In the genomic region with DNA sequence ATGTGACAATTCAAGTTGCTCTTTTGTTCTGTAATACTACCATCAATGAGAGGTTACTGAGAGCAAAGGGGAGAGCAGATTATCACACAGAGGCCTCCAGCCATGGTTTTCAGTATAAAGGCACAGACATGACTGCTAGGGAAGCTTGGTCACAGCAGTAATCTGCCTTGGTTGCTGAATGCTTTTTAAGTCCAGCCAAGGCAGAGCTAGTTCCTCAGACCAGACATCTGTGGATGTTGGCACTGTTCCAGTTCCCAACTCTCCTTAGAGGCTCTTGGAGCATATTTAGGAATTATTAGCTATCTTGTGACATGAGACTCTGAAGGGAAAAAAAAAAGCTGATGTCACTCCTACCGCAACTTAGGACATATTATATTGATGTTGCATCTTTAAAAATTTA, we compare ENCODE assay signal across 13 mouse cellular contexts.
A peak's percentile ranks its signal among the peaks of the same experiment; 100 is the strongest.
DNase-seq lines count a peak whose midpoint lies in the region; ATAC-seq lines count a peak whose summit lies in the region.
"Had no signal": no experiment of that assay in that cellular context is flagged by ENCODE, and none has a peak within 500 bp of the region (broad histone marks: within the 10 kb centered on the region; RNA-seq: fewer than 3 reads in every experiment).

No protein-coding gene starts in this region.

- no peak overlapping the region for H3K9ac ChIP-seq in forebrain, embryonic 15.5 days (replicated peaks)
- no peak overlapping the region for H3K9ac ChIP-seq in intestine, embryonic 16.5 days (ENCODE audit: low read depth, low read length)
- no peak overlapping the region for H3K9ac ChIP-seq in intestine, embryonic 15.5 days
- H3K9ac ChIP-seq in midbrain, embryonic 15.5 days = no peak overlapping the region
- no peak overlapping the region for H3K9ac ChIP-seq in midbrain, embryonic 11.5 days (ENCODE audit: low read length)
- H3K9ac ChIP-seq: neural tube, embryonic 15.5 days; stomach, embryonic 15.5 days had no signal

- H3K4me3 ChIP-seq in forebrain, embryonic 15.5 days = no peak overlapping the region
- H3K4me3 ChIP-seq in forebrain, embryonic 10.5 days = no peak overlapping the region
- H3K4me3 ChIP-seq in intestine, embryonic 16.5 days (ENCODE audit: low read length) = no peak overlapping the region
- H3K4me3 ChIP-seq in intestine, embryonic 15.5 days (replicated peaks) = no peak overlapping the region
- H3K4me3 ChIP-seq in midbrain, embryonic 15.5 days = no peak overlapping the region
- H3K4me3 ChIP-seq in midbrain, embryonic 11.5 days (ENCODE audit: low read depth, low read length) = no peak overlapping the region
- H3K4me3 ChIP-seq: neural tube, embryonic 15.5 days; stomach, embryonic 15.5 days had no signal

- peaks cover 6% of the 10 kb centered on the region for H3K4me1 ChIP-seq in forebrain, embryonic 15.5 days
- H3K4me1 ChIP-seq in forebrain, embryonic 10.5 days = no peaks in the 10 kb centered on the region
- H3K4me1 ChIP-seq in intestine, embryonic 16.5 days (ENCODE audit: control insufficient read depth, insufficient read depth, low read length) = peaks cover 4% of the 10 kb centered on the region; the same call in 1 of the 2 replicates
- no peaks in the 10 kb centered on the region for H3K4me1 ChIP-seq in intestine, embryonic 15.5 days (replicated peaks)
- no peaks in the 10 kb centered on the region for H3K4me1 ChIP-seq in midbrain, embryonic 15.5 days
- H3K4me1 ChIP-seq in midbrain, embryonic 11.5 days (ENCODE audit: control insufficient read depth, insufficient read depth, low read length) = no peaks in the 10 kb centered on the region
- H3K4me1 ChIP-seq: neural tube, embryonic 15.5 days; stomach, embryonic 15.5 days had no signal

- H3K27me3 ChIP-seq in forebrain, embryonic 15.5 days = no peaks in the 10 kb centered on the region
- H3K27me3 ChIP-seq in forebrain, embryonic 10.5 days (ENCODE audit: poor library complexity, severe bottlenecking) = no peaks in the 10 kb centered on the region
- H3K27me3 ChIP-seq in intestine, embryonic 16.5 days (replicated peaks; ENCODE audit: control insufficient read depth, insufficient read depth, low read length) = no peaks in the 10 kb centered on the region
- H3K27me3 ChIP-seq in intestine, embryonic 15.5 days (replicated peaks) = no peaks in the 10 kb centered on the region
- H3K27me3 ChIP-seq in midbrain, embryonic 15.5 days (replicated peaks) = no peaks in the 10 kb centered on the region
- H3K27me3 ChIP-seq in midbrain, embryonic 11.5 days (ENCODE audit: control insufficient read depth, insufficient read depth, low read length) = no peaks in the 10 kb centered on the region
- H3K27me3 ChIP-seq: neural tube, embryonic 15.5 days; stomach, embryonic 15.5 days had no signal

- H3K36me3 ChIP-seq in forebrain, embryonic 15.5 days = no peaks in the 10 kb centered on the region
- no peaks in the 10 kb centered on the region for H3K36me3 ChIP-seq in forebrain, embryonic 10.5 days (replicated peaks)
- no peaks in the 10 kb centered on the region for H3K36me3 ChIP-seq in intestine, embryonic 16.5 days (ENCODE audit: control insufficient read depth, insufficient read depth, low read length)
- H3K36me3 ChIP-seq in intestine, embryonic 15.5 days = no peaks in the 10 kb centered on the region
- no peaks in the 10 kb centered on the region for H3K36me3 ChIP-seq in midbrain, embryonic 15.5 days (replicated peaks)
- no peaks in the 10 kb centered on the region for H3K36me3 ChIP-seq in midbrain, embryonic 11.5 days (ENCODE audit: control insufficient read depth, insufficient read depth, low read length)
- H3K36me3 ChIP-seq: neural tube, embryonic 15.5 days; stomach, embryonic 15.5 days had no signal

- peak; percentile 71 for ATAC-seq in forebrain, embryonic 15.5 days (replicated peaks)
- ATAC-seq in intestine, embryonic 16.5 days = peak; percentile 28; the same call in 1 of the 2 replicates
- no peak for ATAC-seq in intestine, embryonic 15.5 days
- ATAC-seq in midbrain, embryonic 15.5 days (replicated peaks) = peak; percentile 70; the same call in 1 of the 2 replicates
- no peak for ATAC-seq in midbrain, embryonic 11.5 days (ENCODE audit: low FRiP score)

- DNase-seq in forebrain, embryonic 10.5 days (ENCODE audit: extremely low spot score, low spot score) = no peak
- DNase-seq in midbrain, embryonic 11.5 days (ENCODE audit: low spot score, missing footprints) = no peak
- no peak for DNase-seq in yolk sac, embryonic 10.5 days (ENCODE audit: low spot score)
- DNase-seq: kidney, adult 18-20 months; liver; right cerebral cortex, postnatal 25 days; thymus, postnatal 4 days had no signal

- H3K27ac ChIP-seq in forebrain, embryonic 15.5 days (replicated peaks) = no peak overlapping the region
- H3K27ac ChIP-seq in forebrain, embryonic 10.5 days = no peak overlapping the region
- no peak overlapping the region for H3K27ac ChIP-seq in intestine, embryonic 16.5 days (ENCODE audit: low read length)
- no peak overlapping the region for H3K27ac ChIP-seq in intestine, embryonic 15.5 days
- H3K27ac ChIP-seq in midbrain, embryonic 15.5 days = no peak overlapping the region
- no peak overlapping the region for H3K27ac ChIP-seq in midbrain, embryonic 11.5 days (ENCODE audit: low read depth, low read length)
- H3K27ac ChIP-seq: neural tube, embryonic 15.5 days; stomach, embryonic 15.5 days had no signal

- WGBS in forebrain, embryonic 15.5 days = 60% methylated on average over 1 of the region's 1 CpGs
- 96% methylated on average over 1 of the region's 1 CpGs for WGBS in forebrain, embryonic 10.5 days
- WGBS in intestine, embryonic 16.5 days = 63% methylated on average over 1 of the region's 1 CpGs
- 43% methylated on average over 1 of the region's 1 CpGs for WGBS in intestine, embryonic 15.5 days
- WGBS in midbrain, embryonic 15.5 days = 71% methylated on average over 1 of the region's 1 CpGs
- WGBS in midbrain, embryonic 11.5 days = 89% methylated on average over 1 of the region's 1 CpGs

- H3K9me3 ChIP-seq in forebrain, embryonic 15.5 days = no peaks in the 10 kb centered on the region
- H3K9me3 ChIP-seq in forebrain, embryonic 10.5 days = no peaks in the 10 kb centered on the region
- no peaks in the 10 kb centered on the region for H3K9me3 ChIP-seq in intestine, embryonic 16.5 days (ENCODE audit: control insufficient read depth, low read length)
- H3K9me3 ChIP-seq in intestine, embryonic 15.5 days = no peaks in the 10 kb centered on the region
- H3K9me3 ChIP-seq in midbrain, embryonic 15.5 days = no peaks in the 10 kb centered on the region
- H3K9me3 ChIP-seq in midbrain, embryonic 11.5 days (ENCODE audit: control insufficient read depth, low read length) = no peaks in the 10 kb centered on the region
- H3K9me3 ChIP-seq: neural tube, embryonic 15.5 days; stomach, embryonic 15.5 days had no signal

- no peak overlapping the region for H3K4me2 ChIP-seq in forebrain, embryonic 15.5 days (replicated peaks)
- H3K4me2 ChIP-seq in intestine, embryonic 16.5 days (ENCODE audit: low read depth, low read length) = no peak overlapping the region
- H3K4me2 ChIP-seq in intestine, embryonic 15.5 days (replicated peaks) = no peak overlapping the region
- no peak overlapping the region for H3K4me2 ChIP-seq in midbrain, embryonic 15.5 days
- H3K4me2 ChIP-seq in midbrain, embryonic 11.5 days = no peak overlapping the region
- H3K4me2 ChIP-seq: neural tube, embryonic 15.5 days; stomach, embryonic 15.5 days had no signal

Comparison
In these comparisons a context has a peak if more than half of its experiments do, and no peak if none do; other contexts are left out.
1. ATAC-seq: peak in forebrain, embryonic 15.5 days (single experiment), intestine, embryonic 16.5 days (single experiment) and midbrain, embryonic 15.5 days (single experiment); none in intestine, embryonic 15.5 days (single experiment) and midbrain, embryonic 11.5 days (single experiment).